ENCODE assay signal across 23 mouse cellular contexts in the genomic region with DNA sequence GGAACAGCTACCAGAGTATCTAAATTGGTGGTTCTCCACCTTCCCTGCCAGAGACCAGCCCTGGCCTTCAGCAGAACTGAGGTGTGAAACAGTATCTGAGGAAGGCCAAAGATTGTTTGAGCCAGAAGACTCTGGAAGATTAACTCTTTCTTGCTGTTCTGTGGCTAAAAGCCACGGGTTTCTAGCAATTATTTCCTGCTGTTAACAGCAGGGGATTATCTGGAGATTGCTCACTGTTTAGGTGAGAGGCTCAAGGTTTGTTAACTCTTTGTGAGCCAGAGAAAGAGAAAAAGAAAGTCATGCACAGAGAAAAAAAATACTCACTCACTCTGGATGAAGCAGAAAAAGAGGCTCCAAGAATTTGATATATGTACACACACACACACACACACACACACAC.
A peak's percentile ranks its signal among the peaks of the same experiment; 100 is the strongest.
DNase-seq lines count a peak whose midpoint lies in the region; ATAC-seq and TF ChIP-seq lines count a peak whose summit lies in the region.
"Had no signal": no experiment of that assay in that cellular context is flagged by ENCODE, and none has a peak within 500 bp of the region (broad histone marks: within the 10 kb centered on the region; RNA-seq: fewer than 3 reads in every experiment).

No protein-coding gene starts in this region.

- H3K79me2 ChIP-seq in MEL (ENCODE audit: control insufficient read depth, insufficient read depth, low read length, poor library complexity) = no peaks in the 10 kb centered on the region

- H3K27ac ChIP-seq in MEL (ENCODE audit: control insufficient read depth, low read depth, low read length) = no peak overlapping the region

- peaks cover 0 to 9% of the 10 kb centered on the region in 2 experiments; a peak in 3 of 4 replicates for H3K4me1 ChIP-seq in MEL (ENCODE audit: control insufficient read depth in 1 of 2, insufficient read depth in 2 of 2, low read length in 2 of 2)

- no peak overlapping the region for H3K9ac ChIP-seq in MEL (ENCODE audit: control insufficient read depth, low read depth, low read length, poor library complexity, severe bottlenecking)

- TF ChIP-seq EP300 in MEL (IDR thresholded peaks at IDR 0.05; ENCODE audit: low read depth in 1 of 2, low read length in 2 of 2) = peak; percentile 39 to 60; a peak in 2 of 4 replicates

- H3K4me3 ChIP-seq in MEL (ENCODE audit: control insufficient read depth in 1 of 2, insufficient read depth in 1 of 2, low read depth in 2 of 2, low read length in 2 of 2) = no peak overlapping the region

- TF ChIP-seq CTCF in MEL (IDR thresholded peaks at IDR 0.05 in 2 of 3, conservative IDR thresholded peaks at IDR 0.05 in 1 of 3; ENCODE audit: control insufficient read depth in 1 of 3, insufficient read depth in 1 of 3, low read depth in 2 of 3, low read length in 3 of 3, poor library complexity in 1 of 3, severe bottlenecking in 1 of 3) = no peak

- no peaks in the 10 kb centered on the region for H3K9me3 ChIP-seq in MEL (replicated peaks; ENCODE audit: insufficient read depth, low read length)
- H3K9me3 ChIP-seq: G1E had no signal

- H3K36me3 ChIP-seq in MEL (ENCODE audit: control insufficient read depth in 1 of 2, insufficient read depth in 2 of 2, low read length in 2 of 2) = peaks cover 0 to 4% of the 10 kb centered on the region in 2 experiments; a peak in 1 of 4 replicates
- H3K36me3 ChIP-seq: G1E had no signal

- DNase-seq in heart, adult 11 months = peak; percentile 28
- DNase-seq in heart, adult 9 months (ENCODE audit: low spot score in 2 of 2) = no peak
- DNase-seq in MEL (ENCODE audit: low read depth, low spot score) = peak; percentile 47
- DNase-seq in R1 (ENCODE audit: low read depth, low spot score) = peak; percentile 27
- no peak for DNase-seq in right cerebral cortex, postnatal 14 days
- DNase-seq: adrenal gland, adult 2 months; adrenal gland, adult 8-10 months; adrenal gland, postnatal 10 days; adrenal gland, postnatal 14 days; adrenal gland, postnatal 25 days; adrenal gland, postnatal 36 days; B cell, adult 2 months; cerebellum, adult 11 months; cerebellum, adult 11-12 months; cerebellum, adult 18-20 months; cerebellum, adult 2 months; cerebellum, adult 8-10 months; cerebellum, adult 9-10 months had no signal

- no peak for TF ChIP-seq RAD21 in MEL (IDR thresholded peaks at IDR 0.05; ENCODE audit: low read depth, low read length)

- H3K27me3 ChIP-seq in MEL (ENCODE audit: control insufficient read depth in 1 of 2, insufficient read depth in 2 of 2, low read length in 2 of 2) = no peaks in the 10 kb centered on the region
- H3K27me3 ChIP-seq: CH12.LX had no signal

- no peak for TF ChIP-seq POLR2A in MEL (IDR thresholded peaks at IDR 0.05; ENCODE audit: control insufficient read depth in 1 of 2, insufficient read depth in 1 of 2, low read depth in 1 of 2, low read length in 2 of 2, poor library complexity in 1 of 2)

- no peak for ATAC-seq in CD4-positive, CD25-positive, alpha-beta regulatory T cell, adult 4 months
- ATAC-seq: activated CD4-positive, CD25-positive, alpha-beta regulatory T cell, adult 4 months; Patski had no signal

TF ChIP-seq in MEL, 35 proteins besides CTCF, POLR2A, EP300 and RAD21:
- TF ChIP-seq USF1 (IDR thresholded peaks at IDR 0.05; ENCODE audit: low read depth, low read length) (no peak), E2F4 (IDR thresholded peaks at IDR 0.05; ENCODE audit: borderline replicate concordance, low read depth, low read length) (no peak), SIN3A (IDR thresholded peaks at IDR 0.05; ENCODE audit: low read length) (no peak), ELF1 (IDR thresholded peaks at IDR 0.05; ENCODE audit: low read depth, low read length) (no peak), ETS1 (IDR thresholded peaks at IDR 0.05; ENCODE audit: low read depth, low read length) (peak; percentile 36; the same call in 1 of the 2 replicates), TCF12 (IDR thresholded peaks at IDR 0.05; ENCODE audit: low read depth, low read length) (peak; percentile 59; the same call in 1 of the 2 replicates)

Comparison
In these comparisons a context has a peak if more than half of its experiments do, and no peak if none do; other contexts are left out.
1. DNase-seq: peak in heart, adult 11 months (single experiment), MEL (single experiment) and R1 (single experiment); none in heart, adult 9 months (0 of 2) and right cerebral cortex, postnatal 14 days (single experiment).